Mouse (Mus musculus) liver, embryonic 14 days (tissue): ENCODE measurements around the gene Olfr108. TPM values are rescaled to one million over a fixed set of nuclear protein-coding genes. Genes with fewer than 3 reads are reported as not detected.

Experiments
- polyA plus RNA-seq: library from polyadenylated mRNA; depleted of rRNA; stranded (reverse); fragments of >200 nt; gene quantifications from 2 replicates; pipeline ENCODE4 v1.2.3, GENCODE M21; 2012; rRNA removed

The Olfr108 gene
- polyA plus RNA-seq = not detected in 2 replicates

DNA sequence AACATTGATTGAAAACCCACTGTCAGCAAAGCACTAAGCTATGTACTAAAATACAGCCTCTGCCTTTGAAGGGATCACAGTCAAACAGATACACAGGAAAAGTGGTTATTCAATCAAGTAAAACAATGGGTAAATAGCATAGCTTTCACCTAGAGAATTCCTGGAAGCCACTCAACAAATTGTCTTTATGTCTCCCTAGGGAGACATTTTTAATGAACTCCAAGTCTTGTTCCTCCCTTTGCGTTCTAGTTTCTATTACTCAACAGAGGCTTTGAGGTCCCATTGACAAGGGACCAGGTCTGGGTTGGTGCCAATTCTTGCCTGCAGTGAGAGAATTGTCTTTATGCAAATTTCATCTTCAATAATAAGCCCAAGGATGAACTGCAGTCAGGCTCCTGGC, at the start of gene Olfr108:
Olfr108 (plus strand) TSS at position 301 of the 400 bp plus-strand sequence.

DNA sequence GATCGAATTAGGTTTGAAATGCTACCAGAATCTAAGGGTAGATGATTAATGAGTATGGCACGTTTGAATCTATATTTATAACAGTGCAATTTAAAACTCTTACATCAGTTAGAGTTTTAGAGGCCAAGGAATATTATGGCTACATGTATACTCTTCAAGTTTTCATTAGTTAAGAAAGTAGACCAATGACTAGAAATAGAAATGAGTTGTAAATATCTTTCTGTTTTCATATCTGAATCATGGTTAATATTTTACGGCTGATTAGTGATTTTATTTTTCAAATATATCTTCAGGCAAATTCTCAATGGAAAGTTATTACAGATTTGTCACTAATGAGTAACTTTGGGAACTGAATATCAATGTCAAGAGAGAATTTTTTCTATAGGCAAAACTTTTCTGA, 46.4 kb upstream of the Olfr108 start, which contains the start of gene Olfr107:
Olfr107 (plus strand) TSS at position 301 of the 400 bp plus-strand sequence.

DNA sequence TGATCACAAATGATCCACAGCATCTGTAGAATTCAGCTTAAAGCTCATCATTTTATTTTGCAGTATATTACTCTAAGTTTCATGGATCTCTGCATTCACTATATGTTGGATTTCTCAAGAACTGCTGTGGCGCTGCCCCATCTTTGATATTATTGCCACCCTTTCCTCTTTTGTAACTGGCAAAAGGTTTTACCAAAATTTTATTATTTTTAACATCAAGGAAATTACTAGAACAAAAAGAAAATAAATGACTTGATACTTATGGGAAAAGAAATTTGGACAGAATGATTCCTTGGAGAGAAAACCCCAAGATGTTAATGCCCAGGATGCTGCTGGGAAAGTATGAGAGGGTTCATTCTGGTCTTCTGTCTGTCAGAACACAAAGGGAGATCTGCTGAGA, 13.3 kb downstream of the Olfr108 start, which contains the start of gene Olfr109:
Olfr109 (plus strand) TSS at position 301 of the 400 bp plus-strand sequence.

DNA sequence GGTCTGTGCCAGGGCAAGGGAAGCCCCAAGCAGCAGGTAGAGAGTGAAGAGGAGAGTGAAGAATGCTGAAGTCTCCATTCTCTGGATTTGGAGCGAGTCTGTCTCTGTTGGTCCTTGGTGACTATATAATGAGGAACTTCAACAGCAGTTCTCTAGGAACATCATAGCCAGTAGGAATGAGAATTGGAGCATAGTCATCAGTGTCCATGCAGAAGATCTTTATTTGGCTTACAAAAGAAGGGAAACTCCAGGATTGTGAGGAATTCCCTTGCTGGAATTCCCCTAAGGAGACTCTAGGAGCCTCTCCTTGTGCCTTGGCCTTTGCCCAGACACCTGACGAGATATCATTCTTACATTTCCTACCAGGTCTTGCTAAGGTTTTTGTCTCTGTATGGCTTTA, 38.2 kb downstream of the Olfr108 start, which contains the start of gene H2-M2:
H2-M2 (minus strand) TSS at position 101 of the 400 bp plus-strand sequence.

DNA sequence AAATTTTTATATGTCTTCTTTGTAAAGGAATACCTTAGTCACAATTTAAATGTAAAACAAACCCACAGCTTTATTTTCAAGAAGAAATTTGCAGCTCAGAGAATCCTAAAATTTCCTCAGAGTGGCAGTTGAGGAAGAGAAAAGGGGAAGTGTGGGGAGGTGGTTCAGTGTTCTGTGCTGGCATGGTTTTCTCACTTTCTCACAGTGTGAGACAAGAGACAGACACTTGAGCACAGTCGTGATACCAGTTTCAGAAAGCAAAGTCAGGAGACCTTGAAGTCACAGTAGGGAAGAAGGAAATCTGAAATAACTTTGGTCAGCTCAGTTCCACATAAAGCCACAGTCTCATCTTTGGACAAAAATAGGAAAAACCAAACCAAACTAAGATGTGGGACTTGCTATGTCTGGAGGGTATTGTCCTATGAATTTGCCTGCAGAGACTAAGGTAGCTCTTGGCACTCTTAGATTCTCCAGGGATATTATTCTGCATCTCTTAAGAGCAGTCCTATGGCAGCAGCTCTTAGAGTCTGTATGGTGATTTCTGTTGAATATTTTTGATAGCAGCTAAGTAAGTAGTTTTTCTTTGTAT, 46.7 kb downstream of the Olfr108 start, which contains the start of gene Olfr110:
Olfr110 (plus strand) TSS at position 539 of the 589 bp plus-strand sequence.

Other genes starting within 250 kb of the Olfr108 start
- not detected in 2 replicates for gene Olfr94, start 244.5 kb upstream of the Olfr108 start, polyA plus RNA-seq
- gene Olfr95, start 232.4 kb upstream of the Olfr108 start, polyA plus RNA-seq = not detected in 2 replicates
- not detected in 2 replicates for gene Olfr96, start 225.3 kb upstream of the Olfr108 start, polyA plus RNA-seq
- not detected in 2 replicates for gene Olfr97, start 208.2 kb upstream of the Olfr108 start, polyA plus RNA-seq
- not detected in 2 replicates for gene Olfr98, start 181.7 kb upstream of the Olfr108 start, polyA plus RNA-seq
- 0.87 and 1.1 TPM in 2 replicates for gene H2-M3, start 175.3 kb upstream of the Olfr108 start, polyA plus RNA-seq
- not detected in 2 replicates for gene Olfr99, start 162.0 kb upstream of the Olfr108 start, polyA plus RNA-seq
- not detected in 2 replicates for gene Olfr101, start 141.2 kb upstream of the Olfr108 start, polyA plus RNA-seq
- gene Olfr102, start 128.4 kb upstream of the Olfr108 start, polyA plus RNA-seq = not detected in 2 replicates
- not detected in 2 replicates for gene Olfr103, start 105.8 kb upstream of the Olfr108 start, polyA plus RNA-seq
- not detected in 2 replicates for gene Olfr104-ps, start 85.9 kb upstream of the Olfr108 start, polyA plus RNA-seq
- gene Olfr105-ps, start 66.4 kb upstream of the Olfr108 start, polyA plus RNA-seq = not detected in 2 replicates
- gene Olfr106-ps, start 55.1 kb upstream of the Olfr108 start, polyA plus RNA-seq = not detected in 2 replicates
- gene Olfr107, start 46.3 kb upstream of the Olfr108 start, polyA plus RNA-seq = not detected in 2 replicates
- gene Olfr109, start 13.4 kb downstream of the Olfr108 start, polyA plus RNA-seq = not detected in 2 replicates
- 0.02 TPM in 1 of 2 replicates, not detected in the other for gene H2-M2, start 38.1 kb downstream of the Olfr108 start, polyA plus RNA-seq
- not detected in 2 replicates for gene Olfr110, start 47.0 kb downstream of the Olfr108 start, polyA plus RNA-seq
- 0.03 and 0.06 TPM in 2 replicates for gene Olfr111, start 62.5 kb downstream of the Olfr108 start, polyA plus RNA-seq
- gene Olfr112, start 124.0 kb downstream of the Olfr108 start, polyA plus RNA-seq = not detected in 2 replicates
- gene Olfr113, start 132.2 kb downstream of the Olfr108 start, polyA plus RNA-seq = not detected in 2 replicates
- gene Olfr114, start 147.3 kb downstream of the Olfr108 start, polyA plus RNA-seq = not detected in 2 replicates
- gene Olfr115, start 181.6 kb downstream of the Olfr108 start, polyA plus RNA-seq = not detected in 2 replicates
- not detected in 2 replicates for gene Olfr116, start 181.7 kb downstream of the Olfr108 start, polyA plus RNA-seq
- gene Olfr117, start 218.3 kb downstream of the Olfr108 start, polyA plus RNA-seq = not detected in 2 replicates
- gene Olfr118, start 221.5 kb downstream of the Olfr108 start, polyA plus RNA-seq = not detected in 2 replicates